Mouse (Mus musculus) hindbrain, embryonic 15.5 days (tissue): Measurements from ENCODE around the gene Gpx4. TPM values are rescaled to one million over a fixed set of nuclear protein-coding genes. Genes with fewer than 3 reads are reported as not detected.
"Not testable (repeated sequence)": the region's sequence is repeated elsewhere in the genome, so short reads cannot be mapped to it uniquely, and the experiment has no call there.

ENCODE experiments used
- ATAC-seq: fragments of 200-750 bp; cut with Nextera tagmentation; 2 replicates; pipeline ENCODE4 v1.8.0; 2017; ENCODE audit warnings: low read depth, moderate number of reproducible peaks, moderate TSS enrichment; ENCODE audit not compliant: low FRiP score
- H3K27ac ChIP-seq: fragments of 300-500 bp; sonication (generic); replicated peaks from 2 replicates; pipeline ENCODE4 v1.5.1; 2015; ENCODE audit warnings: mild to moderate bottlenecking, inconsistent platforms
- H3K27me3 ChIP-seq: fragments of 300-500 bp; sonication (generic); 2 replicates; pipeline ENCODE4 v1.6.1; 2015; ENCODE audit warnings: control low read depth, inconsistent platforms
- H3K36me3 ChIP-seq: fragments of 300-500 bp; sonication (generic); 2 replicates; pipeline ENCODE4 v1.6.1; 2015; ENCODE audit warnings: control low read depth, inconsistent platforms
- H3K4me1 ChIP-seq: fragments of 300-500 bp; sonication (generic); replicated peaks from 2 replicates; pipeline ENCODE4 v1.6.1; 2015; ENCODE audit warnings: control low read depth, inconsistent platforms
- H3K4me2 ChIP-seq: fragments of 300-500 bp; sonication (generic); 2 replicates; pipeline ENCODE4 v1.6.1; 2015; ENCODE audit warnings: moderate library complexity, mild to moderate bottlenecking, inconsistent platforms
- H3K4me3 ChIP-seq: fragments of 300-500 bp; sonication (generic); 2 replicates; pipeline ENCODE4 v1.5.1; 2015; ENCODE audit warnings: mild to moderate bottlenecking, inconsistent platforms
- H3K9ac ChIP-seq: fragments of 300-500 bp; sonication (generic); 2 replicates; pipeline ENCODE4 v1.6.1; 2015; ENCODE audit warnings: inconsistent platforms
- H3K9me3 ChIP-seq: fragments of 300-500 bp; sonication (generic); 2 replicates; pipeline ENCODE4 v1.6.1; 2016; ENCODE audit warnings: control low read depth, inconsistent platforms
- WGBS: fragments of 180-500 bp; shearing (Covaris S2); methylation state at CpG from one replicate; pipeline ENCODE4 v1.1.7; 2015; 5-methylcytosine and 5-hydroxymethylcytosine counted together
- polyA plus RNA-seq: library from polyadenylated mRNA; unstranded; fragments of >200 nt; fragmentation: Nextera tagmentation; extraction: Ambion mirVana; gene quantifications from 2 replicates; pipeline ENCODE4 v1.2.1, GENCODE M21; 2015

The Gpx4 gene
- polyA plus RNA-seq, 1 experiment from 2014 or later, result 583 TPM

DNA sequence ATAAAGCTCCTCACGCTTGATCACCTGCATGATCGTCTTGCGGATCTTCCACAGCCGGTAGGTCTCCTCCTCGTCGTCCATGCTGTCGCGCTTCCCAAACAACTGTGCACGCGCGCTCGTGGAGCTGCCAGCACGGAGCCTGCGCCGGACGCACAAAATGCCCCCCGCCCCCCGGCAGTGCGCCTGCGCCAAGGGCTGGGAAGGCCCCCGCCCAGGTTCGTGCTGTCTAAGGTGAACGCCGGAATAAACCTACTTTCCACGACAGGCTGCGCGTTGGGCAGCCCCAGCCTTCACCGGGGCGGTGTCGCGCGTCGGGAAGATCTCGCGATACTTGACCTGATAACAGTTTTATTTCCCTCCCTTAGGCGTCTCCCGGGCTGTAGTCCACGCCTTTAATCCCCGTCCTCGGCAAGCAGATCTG lies 7.4 kb upstream of the Gpx4 start, which contains the start of gene Polr2e:
Polr2e (minus strand) TSS at position 237 of the 421 bp plus-strand sequence.
- Histone ChIP-seq H3K27ac (peak within 1 kb of the TSS; percentile 59), H3K4me2 (peak within 1 kb of the TSS; percentile 87), H3K4me1 (peaks cover 19% of the 10 kb centered on the region), H3K9me3 (no peaks in the 10 kb centered on the region), H3K9ac (peak within 1 kb of the TSS; percentile 52), H3K27me3 (no peaks in the 10 kb centered on the region), H3K36me3 (peaks cover 27% of the 10 kb centered on the region), H3K4me3 (peak within 1 kb of the TSS; percentile 52)
- WGBS, result under 1% methylated on average over 40 of the region's 40 CpGs
- peak; percentile 97 for ATAC-seq

DNA sequence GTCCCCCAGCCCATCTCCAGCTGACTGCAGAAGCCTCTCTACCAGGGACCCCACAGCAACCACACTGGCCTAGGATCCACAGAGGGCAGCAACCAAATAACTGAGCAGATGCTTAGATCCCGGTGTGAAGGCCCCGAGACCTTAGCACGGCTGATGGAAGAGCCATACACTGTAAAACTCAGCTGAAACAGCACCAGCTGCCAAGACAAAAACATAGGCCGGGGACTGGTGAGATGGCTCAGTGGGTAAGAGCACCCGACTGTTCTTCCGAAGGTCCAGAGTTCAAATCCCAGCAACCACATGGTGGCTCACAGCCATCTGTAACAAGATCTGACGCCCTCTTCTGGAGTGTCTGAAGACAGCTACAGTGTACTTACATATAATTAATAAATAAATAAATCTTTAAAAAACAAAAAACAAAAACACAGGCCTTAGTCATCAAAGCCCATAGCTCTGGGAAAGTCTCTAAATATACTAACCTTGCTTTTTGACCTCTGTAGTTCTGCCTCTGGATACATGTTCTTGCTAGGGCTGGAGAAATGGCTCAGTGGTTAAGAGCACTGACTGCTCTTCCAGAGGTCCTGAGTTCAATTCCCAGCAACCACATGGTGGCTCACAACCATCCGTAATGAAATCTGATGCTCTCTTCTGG lies 5.4 kb upstream of the Gpx4 start:
- peaks cover 19% of the 10 kb centered on the region for H3K4me1 ChIP-seq
- H3K4me2 ChIP-seq, H3K9ac ChIP-seq, H3K27ac ChIP-seq, H3K27me3 ChIP-seq, ATAC-seq, H3K36me3 ChIP-seq, H3K9me3 ChIP-seq, H3K4me3 ChIP-seq: not testable (repeated sequence)
- 85% methylated on average over 8 of the region's 8 CpGs for WGBS

DNA sequence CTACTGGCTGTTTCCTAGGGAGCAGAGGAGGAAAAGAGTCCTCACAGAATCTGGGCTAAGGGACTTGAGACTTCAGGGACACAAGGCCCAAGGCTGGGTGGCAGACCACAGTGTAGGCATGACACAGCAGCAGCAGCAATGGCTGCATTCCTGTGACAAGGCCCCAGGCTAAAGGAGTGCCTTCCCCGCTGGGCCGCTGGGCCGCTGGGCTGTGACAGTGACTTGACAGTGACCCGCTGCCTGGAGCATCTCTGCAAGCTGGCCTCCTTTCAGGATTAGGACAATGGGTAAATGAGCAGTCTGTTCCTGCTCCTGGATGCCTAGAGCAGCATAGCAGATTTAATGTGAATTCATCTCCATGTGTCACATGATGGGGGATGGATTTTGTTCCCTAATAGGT lies 2.9 kb upstream of the Gpx4 start:
- no peak overlapping the region for H3K4me3 ChIP-seq
- H3K9me3 ChIP-seq, result no peaks in the 10 kb centered on the region
- peaks cover 3% of the 10 kb centered on the region; the same call in 1 of the 2 replicates for H3K4me1 ChIP-seq
- WGBS, result 14% methylated on average over 4 of the region's 4 CpGs
- no peak overlapping the region for H3K4me2 ChIP-seq
- ATAC-seq, result no peak
- no peaks in the 10 kb centered on the region for H3K36me3 ChIP-seq
- H3K27ac ChIP-seq, result no peak overlapping the region
- no peaks in the 10 kb centered on the region for H3K27me3 ChIP-seq
- H3K9ac ChIP-seq, result no peak overlapping the region

DNA sequence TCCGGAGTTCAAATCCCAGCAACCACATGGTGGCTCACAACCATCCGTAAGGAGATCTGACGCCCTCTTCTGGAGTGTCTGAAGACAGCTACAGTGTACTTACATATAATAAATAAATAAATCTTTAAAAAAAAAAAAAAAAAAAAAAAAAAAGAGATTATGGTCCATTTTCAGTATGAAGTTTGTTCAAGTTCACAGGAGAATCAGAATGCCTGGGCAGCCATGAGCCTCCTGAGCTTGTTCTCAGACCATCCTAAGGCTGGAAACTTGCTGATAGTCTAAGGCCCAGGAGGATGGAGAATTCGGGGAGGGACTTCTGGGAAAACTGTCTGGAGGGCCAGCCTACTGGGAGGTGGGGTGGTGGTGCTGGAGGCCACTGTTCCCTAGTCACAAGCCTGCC lies 1.6 kb upstream of the Gpx4 start:
- not testable (repeated sequence) for H3K9me3 ChIP-seq, H3K4me1 ChIP-seq, H3K4me3 ChIP-seq, H3K27me3 ChIP-seq, ATAC-seq, H3K4me2 ChIP-seq, H3K9ac ChIP-seq, H3K27ac ChIP-seq, H3K36me3 ChIP-seq
- WGBS, result 82% methylated on average over 4 of the region's 4 CpGs

DNA sequence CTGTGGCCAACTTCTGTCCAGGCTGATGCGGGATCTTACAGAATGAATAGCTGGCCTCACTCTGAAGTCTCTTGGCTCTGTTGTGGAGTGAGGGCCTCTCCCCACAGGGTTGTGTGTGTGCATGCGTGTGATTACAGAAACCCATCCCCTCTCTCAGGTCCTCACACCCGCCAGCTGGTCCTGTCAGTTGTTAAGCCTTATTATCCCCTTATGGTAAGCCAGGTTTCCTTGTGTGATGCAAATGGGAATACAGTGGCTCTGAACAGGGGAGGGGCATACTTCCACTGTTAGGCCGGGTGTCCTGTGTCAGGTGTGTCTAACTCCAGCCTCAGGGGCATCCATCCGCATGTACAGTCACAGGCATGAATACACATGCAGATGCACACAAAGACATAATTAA lies 1.2 kb upstream of the Gpx4 start:
- WGBS, result 70% methylated on average over 5 of the region's 5 CpGs
- no peak for ATAC-seq

DNA sequence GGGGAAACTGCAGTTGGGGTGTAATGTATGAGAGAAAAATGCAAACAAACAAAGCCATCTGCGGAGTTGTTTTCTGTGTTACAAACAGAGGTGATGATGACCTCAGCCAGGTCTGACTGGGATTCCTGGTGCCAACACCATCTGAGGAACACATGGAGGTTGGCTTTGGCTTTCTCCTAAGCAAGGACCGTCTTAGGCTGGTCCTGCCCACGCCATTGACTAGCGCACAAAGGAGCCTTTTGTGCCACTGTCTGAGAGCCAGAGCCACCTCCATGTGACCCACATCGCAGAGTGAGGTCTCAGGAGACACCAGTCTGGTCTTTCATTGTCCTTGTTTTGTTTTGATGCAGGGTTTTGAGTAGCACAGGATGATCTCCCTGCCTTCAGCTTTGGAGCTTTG lies 1.4 kb downstream of the Gpx4 start:
- 6% methylated on average over 5 of the region's 5 CpGs for WGBS
- no peak overlapping the region for H3K4me2 ChIP-seq
- H3K9ac ChIP-seq, result no peak overlapping the region

More for the DNA sequence above, 1.2 kb upstream of the Gpx4 start:
- Histone ChIP-seq H3K4me1 (no peaks in the 10 kb centered on the region), H3K4me2 (no peak overlapping the region), H3K9ac (no peak overlapping the region), H3K27me3 (no peaks in the 10 kb centered on the region), H3K36me3 (no peaks in the 10 kb centered on the region), H3K27ac (no peak overlapping the region), H3K4me3 (no peak overlapping the region), H3K9me3 (no peaks in the 10 kb centered on the region)

DNA sequence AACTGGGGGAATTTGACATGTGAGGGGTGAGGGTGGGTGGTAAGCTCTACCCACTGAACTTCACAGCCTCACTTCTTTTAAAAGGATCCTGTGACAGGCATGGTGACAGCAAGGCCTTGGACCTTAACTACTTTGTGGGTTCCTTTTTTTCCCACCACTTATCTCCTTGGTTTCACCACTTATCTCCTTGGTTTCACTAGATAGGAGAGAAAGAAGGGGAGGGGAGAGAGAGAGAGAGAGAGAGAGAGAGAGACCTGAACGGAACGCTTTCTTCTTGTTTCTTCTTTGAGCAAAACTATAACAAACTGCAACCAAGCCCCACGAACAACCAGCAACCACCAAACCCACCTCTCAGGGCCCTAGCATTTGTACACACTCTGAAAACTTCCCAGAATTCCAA lies 1.9 kb downstream of the Gpx4 start:
- no peak for ATAC-seq
- H3K4me2 ChIP-seq, result no peak overlapping the region
- peaks cover 4% of the 10 kb centered on the region for H3K4me1 ChIP-seq
- H3K4me3 ChIP-seq, result no peak overlapping the region
- no peaks in the 10 kb centered on the region for H3K36me3 ChIP-seq
- 60% methylated on average over 3 of the region's 3 CpGs for WGBS
- no peak overlapping the region for H3K9ac ChIP-seq
- H3K27me3 ChIP-seq, result no peaks in the 10 kb centered on the region
- no peak overlapping the region for H3K27ac ChIP-seq
- no peaks in the 10 kb centered on the region for H3K9me3 ChIP-seq

More for the DNA sequence above, 1.4 kb downstream of the Gpx4 start:
- Histone ChIP-seq H3K27ac (no peak overlapping the region), H3K4me3 (no peak overlapping the region), H3K9me3 (no peaks in the 10 kb centered on the region), H3K36me3 (no peaks in the 10 kb centered on the region), H3K27me3 (no peaks in the 10 kb centered on the region), H3K4me1 (peaks cover 4% of the 10 kb centered on the region)
- no peak for ATAC-seq

DNA sequence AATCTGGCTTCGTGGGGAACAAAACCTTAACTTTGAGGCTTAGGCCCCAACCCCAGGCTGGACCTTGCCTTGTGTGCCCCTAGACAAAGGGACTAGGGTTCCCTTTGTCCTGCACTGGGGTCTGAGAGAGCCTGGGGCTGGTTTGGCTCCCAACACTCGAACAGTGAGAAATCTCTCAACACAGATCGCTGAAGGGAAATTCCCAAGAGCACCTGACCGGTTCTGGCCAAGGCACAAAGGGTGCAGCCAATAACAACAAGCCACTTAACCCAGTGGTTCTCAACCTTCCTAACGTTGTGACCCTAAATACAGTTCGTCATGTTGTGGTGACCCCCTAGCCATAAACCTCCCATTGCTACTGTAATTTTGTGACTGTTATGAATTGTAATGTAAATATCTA lies 3.3 kb downstream of the Gpx4 start:
- Histone ChIP-seq H3K4me1 (peaks cover 14% of the 10 kb centered on the region), H3K36me3 (no peaks in the 10 kb centered on the region), H3K4me3 (no peak overlapping the region), H3K27me3 (no peaks in the 10 kb centered on the region), H3K27ac (no peak overlapping the region), H3K9me3 (no peaks in the 10 kb centered on the region), H3K9ac (no peak overlapping the region), H3K4me2 (no peak overlapping the region)
- ATAC-seq, result no peak
- 22% methylated on average over 6 of the region's 6 CpGs for WGBS

DNA sequence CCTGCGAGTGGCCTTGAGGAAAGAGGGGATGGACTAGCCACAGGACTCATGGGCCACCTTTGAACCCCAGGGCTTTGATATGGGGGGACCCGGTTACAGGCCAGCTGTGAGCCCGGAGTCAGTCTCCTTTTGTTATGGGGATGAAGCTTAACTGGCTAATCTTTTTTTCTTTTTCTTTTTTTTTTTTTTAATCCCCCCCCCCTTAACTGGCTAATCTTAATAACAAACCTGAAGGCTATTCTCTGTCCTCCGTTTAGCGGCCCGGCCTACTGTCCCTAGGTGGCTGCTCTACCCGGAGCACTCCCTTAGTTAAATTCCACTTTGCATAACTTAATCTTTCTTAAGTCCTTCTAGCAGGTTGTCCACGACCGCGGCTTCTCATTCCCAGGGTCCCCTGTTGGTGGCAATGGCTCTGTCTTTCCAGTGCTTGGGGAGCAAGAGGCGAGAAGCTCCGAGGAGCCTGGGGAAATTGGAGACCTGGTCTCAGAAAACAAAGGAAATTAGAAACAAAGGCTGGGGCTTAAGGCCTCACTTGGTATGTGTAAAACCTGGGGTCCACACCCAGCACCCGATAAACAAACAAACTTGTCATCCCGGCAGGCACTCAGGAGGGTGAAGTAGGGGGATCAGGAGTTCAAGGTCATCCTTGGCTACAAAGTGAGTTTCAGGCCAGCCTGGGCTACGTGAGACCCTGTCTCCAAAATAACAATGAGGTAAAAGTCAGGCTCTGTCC lies 4.1 kb downstream of the Gpx4 start:
- H3K9ac ChIP-seq, result no peak overlapping the region
- H3K9me3 ChIP-seq, result no peaks in the 10 kb centered on the region
- whole genome bisulfite sequencing, result 21% methylated on average over 15 of the region's 15 CpGs
- H3K27me3 ChIP-seq, result no peaks in the 10 kb centered on the region
- no peak for ATAC-seq
- no peaks in the 10 kb centered on the region; the same call in 1 of the 2 replicates for H3K36me3 ChIP-seq
- no peak overlapping the region for H3K4me2 ChIP-seq
- peak overlapping the region; percentile 35; the same call in 1 of the 2 replicates for H3K27ac ChIP-seq
- no peak overlapping the region for H3K4me3 ChIP-seq
- H3K4me1 ChIP-seq, result peaks cover 21% of the 10 kb centered on the region

DNA sequence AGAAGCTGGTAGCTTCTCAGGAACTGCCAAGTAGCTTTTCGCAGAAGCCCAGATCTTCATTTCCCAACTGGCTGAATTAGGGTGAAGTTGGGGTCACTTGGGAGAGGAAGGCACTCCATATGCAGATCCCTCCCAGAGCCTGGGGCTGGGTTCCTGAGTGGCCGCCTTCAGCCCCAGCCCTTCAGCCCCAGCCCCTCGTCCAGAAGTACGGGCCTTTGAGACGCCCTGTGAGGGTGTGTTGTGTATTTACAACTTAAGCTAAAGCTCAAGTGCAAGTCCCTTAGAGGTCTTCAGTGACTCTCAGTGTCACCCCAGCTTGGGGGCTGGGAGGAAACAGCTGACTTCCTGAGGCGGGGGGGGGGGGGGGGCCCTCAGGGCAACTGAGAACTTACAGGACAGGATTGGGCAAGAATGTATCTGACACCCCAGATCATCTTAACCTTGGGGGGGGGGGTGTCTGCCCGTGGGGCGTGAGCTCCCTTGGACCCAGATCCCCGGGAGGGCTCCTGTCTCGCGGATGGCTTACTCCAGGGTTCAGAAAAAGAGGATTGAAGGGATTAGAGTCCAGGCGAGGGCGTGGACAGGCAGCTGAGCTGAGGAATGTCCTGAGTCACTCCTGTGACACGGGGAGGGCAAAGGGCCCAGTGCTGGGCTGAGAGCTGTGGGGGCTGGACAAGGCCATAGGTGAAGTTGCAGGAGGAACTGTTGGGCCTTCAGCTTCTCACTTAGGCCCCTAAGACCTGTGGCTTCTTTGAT lies 4.8 kb downstream of the Gpx4 start:
- 44% methylated on average over 14 of the region's 14 CpGs for WGBS
- H3K9ac ChIP-seq, result no peak overlapping the region
- H3K27ac ChIP-seq, result peak overlapping the region; percentile 90; the same call in 1 of the 2 replicates

DNA sequence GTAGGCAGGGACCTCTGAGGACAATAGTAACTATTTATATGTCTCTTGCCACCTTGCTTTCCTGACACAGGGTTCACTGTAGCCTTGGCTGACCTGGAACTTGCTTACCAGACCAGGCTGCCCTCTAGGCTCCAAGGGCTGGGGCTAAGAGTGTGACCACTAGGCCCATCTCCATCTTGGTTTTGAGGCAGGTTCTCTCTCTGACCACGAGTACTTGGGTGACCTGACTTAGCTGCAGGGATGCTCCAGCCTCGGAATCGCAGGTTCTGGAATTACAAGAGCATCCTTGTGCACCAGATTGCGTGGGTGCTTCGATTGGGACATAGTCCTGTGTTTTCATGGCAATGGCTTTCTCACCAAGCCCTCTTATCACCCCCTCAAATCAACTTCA lies 5.4 kb downstream of the Gpx4 start:
- H3K9ac ChIP-seq, result no peak overlapping the region
- H3K27ac ChIP-seq, result peak overlapping the region; percentile 90; the same call in 1 of the 2 replicates

More for the DNA sequence above, 4.8 kb downstream of the Gpx4 start:
- Histone ChIP-seq H3K9me3 (no peaks in the 10 kb centered on the region), H3K36me3 (peaks cover 5% of the 10 kb centered on the region; the same call in 1 of the 2 replicates), H3K27me3 (no peaks in the 10 kb centered on the region), H3K4me2 (no peak overlapping the region), H3K4me1 (peaks cover 21% of the 10 kb centered on the region), H3K4me3 (no peak overlapping the region)
- no peak for ATAC-seq

More for the DNA sequence above, 5.4 kb downstream of the Gpx4 start:
- Histone ChIP-seq H3K27me3 (no peaks in the 10 kb centered on the region), H3K4me1 (peaks cover 21% of the 10 kb centered on the region), H3K4me2 (no peak overlapping the region), H3K36me3 (peaks cover 11% of the 10 kb centered on the region; the same call in 1 of the 2 replicates), H3K9me3 (no peaks in the 10 kb centered on the region), H3K4me3 (no peak overlapping the region)
- 89% methylated on average over 5 of the region's 5 CpGs for WGBS
- no peak for ATAC-seq
